Mouse (Mus musculus) testis, postnatal 14 days (tissue): Measurements from ENCODE around the gene Hsd17b12.

Source experiments
- DNase-seq: peaks from one replicate; pipeline ENCODE4 v3.0.0; 2021; ENCODE audit warnings: low spot score

Gene Hsd17b12

GRCm38 (mm10) chr2:94157592-94158519 lies at the start of gene Hsd17b12:
TSS of gene Hsd17b12 (minus strand) at chr2:94157964.
- peak; percentile 100 for DNase-seq

GRCm38 (mm10) chr2:94184906-94185305 lies 27.1 kb upstream of the Hsd17b12 start:
- no peak for DNase-seq

GRCm38 (mm10) chr2:94184142-94184541 lies 26.4 kb upstream of the Hsd17b12 start:
- no peak for DNase-seq

GRCm38 (mm10) chr2:94179030-94179407 lies 21.3 kb upstream of the Hsd17b12 start:
- DNase-seq, result no peak

GRCm38 (mm10) chr2:94178321-94179029 lies 20.7 kb upstream of the Hsd17b12 start:
- DNase-seq, result peak; percentile 87

GRCm38 (mm10) chr2:94177294-94177693 lies 19.5 kb upstream of the Hsd17b12 start:
- DNase-seq, result no peak

GRCm38 (mm10) chr2:94176381-94176780 lies 18.6 kb upstream of the Hsd17b12 start:
- no peak for DNase-seq

- no peak for DNase-seq
Measured at GRCm38 (mm10) chr2:94173549-94173948, 15.8 kb upstream of the Hsd17b12 start.

GRCm38 (mm10) chr2:94163207-94163606 lies 5.4 kb upstream of the Hsd17b12 start:
- no peak for DNase-seq

GRCm38 (mm10) chr2:94162141-94162540 lies 4.4 kb upstream of the Hsd17b12 start:
- DNase-seq, result no peak

- DNase-seq, result no peak
Measured at GRCm38 (mm10) chr2:94158520-94158884, 738 bp upstream of the Hsd17b12 start.

- DNase-seq, result no peak
Measured at GRCm38 (mm10) chr2:94157051-94157450, 713 bp downstream of the Hsd17b12 start.

GRCm38 (mm10) chr2:94145146-94145542 lies 12.6 kb downstream of the Hsd17b12 start:
- DNase-seq, result no peak

- no peak for DNase-seq
Measured at GRCm38 (mm10) chr2:94144520-94145145, 13.1 kb downstream of the Hsd17b12 start.

- no peak for DNase-seq
Measured at GRCm38 (mm10) chr2:94141293-94141692, 16.5 kb downstream of the Hsd17b12 start.

- DNase-seq, result no peak
Measured at GRCm38 (mm10) chr2:94138469-94139390, 19.0 kb downstream of the Hsd17b12 start.

- no peak for DNase-seq
Measured at GRCm38 (mm10) chr2:94136837-94137236, 20.9 kb downstream of the Hsd17b12 start.

GRCm38 (mm10) chr2:94128496-94128895 lies 29.3 kb downstream of the Hsd17b12 start:
- DNase-seq, result no peak

GRCm38 (mm10) chr2:94122182-94123041 lies 35.4 kb downstream of the Hsd17b12 start:
- no peak for DNase-seq

- DNase-seq, result no peak
Measured at GRCm38 (mm10) chr2:94103758-94104157, 54.0 kb downstream of the Hsd17b12 start.

- DNase-seq, result no peak
Measured at GRCm38 (mm10) chr2:94089901-94090300, 67.9 kb downstream of the Hsd17b12 start.
